Comparison of ENCODE assay signal across 19 mouse cellular contexts in genomic region chr6:82437174-82437573, GRCm38 (mm10). TPM values are rescaled to one million over a fixed set of nuclear protein-coding genes. Genes with fewer than 3 reads are reported as not detected.
A peak's percentile ranks its signal among the peaks of the same experiment; 100 is the strongest.
DNase-seq lines count a peak whose midpoint lies in the region.
"Had no signal": no experiment of that assay in that cellular context is flagged by ENCODE, and none has a peak within 500 bp of the region (broad histone marks: within the 10 kb centered on the region; RNA-seq: fewer than 3 reads in every experiment).

No protein-coding gene starts in this region.

- intact Hi-C loops in left cerebral cortex, postnatal 10 days (cut with DNase I) = no loop called here
- intact Hi-C loops in left cerebral cortex, postnatal 36 days (cut with DNase I) = no loop called here

- peak; percentile 13 to 21 for DNase-seq in frontal cortex, postnatal 36 days (ENCODE audit: low spot score in 2 of 2)
- no peak for DNase-seq in frontal cortex, postnatal 25 days (ENCODE audit: low spot score in 2 of 2)
- peak; percentile 3 to 20 for DNase-seq in left cerebral cortex, adult 18-20 months (ENCODE audit: low spot score in 2 of 2)
- DNase-seq in left cerebral cortex, postnatal 10 days (ENCODE audit: extremely low spot score in 1 of 2, low spot score in 2 of 2) = no peak
- peak; percentile 5 to 6 for DNase-seq in left cerebral cortex, postnatal 36 days (ENCODE audit: low spot score in 2 of 2)
- DNase-seq in telencephalon, adult 2 months (ENCODE audit: low read depth, low spot score) = peak; percentile 39
- no peak for DNase-seq in lung, postnatal 36 days
- DNase-seq: adrenal gland, adult 2 months; adrenal gland, postnatal 14 days; cerebellum, adult 11-12 months; cerebellum, adult 8-10 months; cerebellum, postnatal 10 days; cerebellum, postnatal 36 days; embryo, embryonic 11 days; gastrocnemius, postnatal 25 days; heart, adult 2 months had no signal

RNA-seq across cellular contexts. Expression of gene Tacr1, which starts 35.0 kb away (rescaled TPM):
- 1 to 10 TPM; 3.1 to 3.7 TPM for total RNA-seq in left cerebral cortex, adult 18-20 months (2021)
- total RNA-seq in left cerebral cortex, postnatal 10 days (2021) = 1 to 10 TPM; 3.6 to 4.7 TPM
- 1 to 10 TPM; 2.1 to 4.0 TPM for total RNA-seq in left cerebral cortex, postnatal 36 days (2021)
- total RNA-seq: adrenal gland, adult 2 months; adrenal gland, postnatal 14 days; gastrocnemius, adult 8-10 months; gastrocnemius, postnatal 25 days; heart, adult 2 months; hematopoietic stem cell, adult 5-6 weeks; MEL had no signal

Comparison
In these comparisons a context has a peak if more than half of its experiments do, and no peak if none do; other contexts are left out.
1. DNase-seq: peak in frontal cortex, postnatal 36 days (2 of 2), left cerebral cortex, adult 18-20 months (2 of 2), left cerebral cortex, postnatal 36 days (2 of 2) and telencephalon, adult 2 months (single experiment); none in frontal cortex, postnatal 25 days (0 of 2), left cerebral cortex, postnatal 10 days (0 of 2) and lung, postnatal 36 days (single experiment).